Mouse (Mus musculus): ENCODE data around the gene Ahcy. TPM values are rescaled to one million over a fixed set of nuclear protein-coding genes. Genes with fewer than 3 reads are reported as not detected.
"Not testable (repeated sequence)": the region's sequence is repeated elsewhere in the genome, so short reads cannot be mapped to it uniquely, and the experiment has no call there.

The Ahcy gene
- total and polyA plus RNA-seq, 2 experiments from 2014 or later, result 18.7 to 52.2 TPM

DNA sequence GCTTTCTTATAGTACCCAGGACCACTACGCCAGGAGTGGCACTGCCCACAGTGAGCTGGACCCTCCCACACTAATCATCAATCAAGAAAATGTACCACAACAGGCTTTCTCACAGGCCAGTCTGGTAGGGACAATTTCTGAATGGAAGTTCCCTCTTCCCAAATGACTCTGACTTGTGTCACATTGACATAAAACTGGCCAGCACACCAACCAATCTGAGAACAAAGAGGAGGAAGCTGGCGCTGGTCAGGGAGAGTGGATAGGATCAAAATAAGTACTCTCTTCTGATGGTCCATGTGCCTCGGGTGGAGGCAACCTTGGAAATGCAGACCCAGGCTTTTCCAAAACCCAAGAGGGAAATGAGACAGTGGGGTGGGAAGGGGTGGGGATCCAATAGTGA is 29.8 kb downstream of the Ahcy start:
- no peak for ATAC-seq (ENCODE audit: insufficient read depth, low read depth)
- no peak for DNase-seq (ENCODE audit: low spot score)
- Histone ChIP-seq H3K27me3 (ENCODE audit: control insufficient read depth, insufficient read depth, low read length) (no peaks in the 10 kb centered on the region), H3K36me3 (replicated peaks; ENCODE audit: control insufficient read depth, insufficient read depth, low read length) (no peaks in the 10 kb centered on the region), H3K4me1 (ENCODE audit: control insufficient read depth, insufficient read depth) (no peaks in the 10 kb centered on the region), H3K4me3 (ENCODE audit: low read depth, low read length) (no peak overlapping the region), H3K9me3 (replicated peaks; ENCODE audit: control insufficient read depth, low read length) (no peaks in the 10 kb centered on the region), H3K27ac (ENCODE audit: low read depth) (no peak overlapping the region), H3K4me2 (ENCODE audit: low read depth, low read length) (no peak overlapping the region), H3K9ac (replicated peaks; ENCODE audit: low read depth, low read length) (no peak overlapping the region)
- 50% methylated on average over 3 of the region's 3 CpGs for WGBS
- TF ChIP-seq EP300 (IDR thresholded peaks at IDR 0.05; ENCODE audit: low read depth), result no peak
- TF ChIP-seq CTCF (IDR thresholded peaks at IDR 0.05; ENCODE audit: low read depth), result no peak

DNA sequence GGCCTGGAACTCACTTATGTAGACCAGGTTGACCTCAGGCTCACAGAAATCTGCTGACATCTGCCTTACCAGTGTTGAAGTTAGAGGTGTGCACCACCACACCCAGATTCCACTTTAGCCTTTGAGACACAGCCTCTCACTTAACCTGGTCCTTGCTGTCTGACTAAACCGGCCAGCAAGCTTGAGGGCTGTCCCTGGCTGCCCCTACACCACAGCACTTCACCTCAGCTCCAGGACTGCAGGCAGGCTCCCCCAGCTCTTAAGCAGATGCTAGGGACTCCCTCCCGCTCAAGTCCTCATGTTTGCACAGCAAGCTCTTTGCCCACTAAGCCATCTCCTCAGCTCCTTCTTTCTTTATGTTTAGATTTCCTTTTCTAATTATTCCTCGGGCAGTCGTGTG is 34.3 kb downstream of the Ahcy start:
- TF ChIP-seq CTCF (IDR thresholded peaks at IDR 0.05; ENCODE audit: low read depth) (no peak), EP300 (IDR thresholded peaks at IDR 0.05; ENCODE audit: low read depth) (no peak)
- Histone ChIP-seq H3K4me2 (ENCODE audit: low read depth, low read length) (no peak overlapping the region), H3K9ac (replicated peaks; ENCODE audit: low read depth, low read length) (no peak overlapping the region), H3K36me3 (replicated peaks; ENCODE audit: control insufficient read depth, insufficient read depth, low read length) (no peaks in the 10 kb centered on the region), H3K27ac (ENCODE audit: low read depth) (no peak overlapping the region), H3K4me3 (ENCODE audit: low read depth, low read length) (no peak overlapping the region), H3K27me3 (ENCODE audit: control insufficient read depth, insufficient read depth, low read length) (no peaks in the 10 kb centered on the region), H3K4me1 (ENCODE audit: control insufficient read depth, insufficient read depth) (no peaks in the 10 kb centered on the region), H3K9me3 (replicated peaks; ENCODE audit: control insufficient read depth, low read length) (no peaks in the 10 kb centered on the region)
- WGBS, result 70% methylated on average over 4 of the region's 4 CpGs
- DNase-seq (ENCODE audit: low spot score), result no peak
- no peak for ATAC-seq (ENCODE audit: insufficient read depth, low read depth)

DNA sequence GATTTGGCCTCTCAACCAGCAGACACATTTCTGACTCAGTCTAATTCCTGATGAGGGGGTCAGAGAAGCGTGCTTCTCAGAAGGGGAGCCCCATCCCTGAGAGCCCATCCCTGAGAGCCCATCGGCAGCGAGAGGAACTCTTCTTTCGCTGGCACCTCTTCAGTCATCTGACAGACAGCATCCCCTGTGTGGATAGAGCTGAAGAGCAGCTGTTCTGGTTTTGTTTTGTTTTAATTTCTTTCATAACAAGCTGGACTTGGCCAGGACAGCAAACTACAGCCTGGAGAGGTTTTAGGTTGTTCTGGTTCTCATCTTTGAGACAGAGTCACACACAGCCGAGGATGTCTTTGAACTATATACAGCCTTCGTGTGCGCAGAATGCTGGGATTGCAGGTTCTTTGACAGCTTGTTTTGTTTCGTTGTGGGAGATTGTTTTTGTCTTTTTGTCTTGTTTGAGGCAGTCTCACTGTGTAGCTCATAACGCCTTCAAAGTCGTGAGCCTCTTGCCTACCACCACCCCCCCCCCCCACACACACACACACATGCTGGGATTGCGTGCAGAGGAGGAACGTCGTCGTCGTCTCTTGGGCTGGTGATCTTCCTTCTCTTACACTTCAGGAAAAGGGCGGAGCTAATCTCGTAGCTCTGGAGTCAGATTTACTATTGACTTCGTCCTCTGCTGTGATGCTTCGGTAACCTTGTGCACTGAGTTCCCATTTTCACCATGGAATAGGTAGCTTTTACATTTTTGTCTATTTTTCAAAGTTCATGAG is 41.2 kb downstream of the Ahcy start:
- no peaks in the 10 kb centered on the region for H3K4me1 ChIP-seq (ENCODE audit: control insufficient read depth, insufficient read depth)
- no peak overlapping the region for H3K9ac ChIP-seq (replicated peaks; ENCODE audit: low read depth, low read length)
- DNase-seq (ENCODE audit: low spot score) (no peak), ATAC-seq (ENCODE audit: insufficient read depth, low read depth) (no peak)
- H3K9me3 ChIP-seq (replicated peaks; ENCODE audit: control insufficient read depth, low read length), result no peaks in the 10 kb centered on the region
- H3K27ac ChIP-seq (ENCODE audit: low read depth), result no peak overlapping the region
- no peak overlapping the region for H3K4me2 ChIP-seq (ENCODE audit: low read depth, low read length)
- H3K4me3 ChIP-seq (ENCODE audit: low read depth, low read length), result no peak overlapping the region
- TF ChIP-seq EP300 (IDR thresholded peaks at IDR 0.05; ENCODE audit: low read depth) (no peak), CTCF (IDR thresholded peaks at IDR 0.05; ENCODE audit: low read depth) (no peak)
- H3K27me3 ChIP-seq (ENCODE audit: control insufficient read depth, insufficient read depth, low read length), result no peaks in the 10 kb centered on the region
- H3K36me3 ChIP-seq (replicated peaks; ENCODE audit: control insufficient read depth, insufficient read depth, low read length), result no peaks in the 10 kb centered on the region
- 37% methylated on average over 19 of the region's 19 CpGs for WGBS

DNA sequence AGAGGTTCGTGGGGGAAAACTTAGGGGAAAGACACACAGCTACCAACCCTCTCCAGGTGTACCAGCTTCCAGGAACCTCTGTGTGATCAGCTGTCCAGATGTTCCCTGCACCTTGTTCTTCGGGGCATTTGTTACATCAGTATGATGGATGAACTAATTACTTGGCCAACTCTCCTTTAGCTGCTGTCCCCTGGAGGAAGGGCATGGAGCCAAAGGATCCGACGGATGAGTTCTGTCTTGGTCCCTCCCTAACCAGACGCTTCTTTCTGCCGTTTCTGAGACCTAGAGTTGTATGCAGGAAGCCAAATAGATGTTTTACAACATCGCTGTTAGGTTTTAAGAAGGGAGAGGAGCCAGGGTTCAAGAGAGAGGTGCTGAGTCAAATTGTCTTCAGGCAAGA is 43.5 kb downstream of the Ahcy start:
- DNase-seq (ENCODE audit: low spot score), result no peak
- Histone ChIP-seq H3K27me3 (ENCODE audit: control insufficient read depth, insufficient read depth, low read length) (no peaks in the 10 kb centered on the region), H3K4me2 (ENCODE audit: low read depth, low read length) (no peak overlapping the region), H3K9me3 (replicated peaks; ENCODE audit: control insufficient read depth, low read length) (no peaks in the 10 kb centered on the region), H3K4me3 (ENCODE audit: low read depth, low read length) (no peak overlapping the region), H3K36me3 (replicated peaks; ENCODE audit: control insufficient read depth, insufficient read depth, low read length) (no peaks in the 10 kb centered on the region), H3K4me1 (ENCODE audit: control insufficient read depth, insufficient read depth) (no peaks in the 10 kb centered on the region), H3K9ac (replicated peaks; ENCODE audit: low read depth, low read length) (no peak overlapping the region), H3K27ac (ENCODE audit: low read depth) (no peak overlapping the region)
- no peak for ATAC-seq (ENCODE audit: insufficient read depth, low read depth)
- 54% methylated on average over 7 of the region's 7 CpGs for WGBS
- TF ChIP-seq EP300 (IDR thresholded peaks at IDR 0.05; ENCODE audit: low read depth) (no peak), CTCF (IDR thresholded peaks at IDR 0.05; ENCODE audit: low read depth) (no peak)

DNA sequence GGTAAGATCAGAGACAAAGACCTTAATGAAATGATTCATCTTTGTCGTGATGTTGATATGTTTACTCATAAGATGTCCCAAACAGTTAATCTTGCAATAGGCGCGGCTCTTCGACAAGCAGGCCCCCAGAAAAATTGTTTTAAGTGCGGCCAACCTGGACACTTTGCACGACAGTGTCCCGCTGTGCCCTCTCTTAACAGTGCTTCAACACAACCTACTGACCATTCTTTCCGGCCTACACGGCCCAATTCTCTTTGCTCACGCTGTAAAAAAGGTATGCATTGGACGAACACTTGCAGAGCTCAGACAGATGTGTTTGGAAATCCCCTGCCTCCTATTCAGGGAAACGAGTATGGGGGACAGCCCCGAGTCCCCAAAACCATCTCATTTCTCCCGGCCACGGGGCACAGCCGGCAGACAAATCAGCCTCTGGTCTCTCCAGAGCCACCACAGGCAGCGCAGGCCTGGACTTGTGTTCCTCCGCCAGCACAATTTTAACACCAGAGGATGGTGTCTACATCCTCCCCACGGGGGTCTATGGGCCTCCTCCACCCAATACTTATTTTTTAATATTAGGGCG is 54.0 kb downstream of the Ahcy start:
- not testable (repeated sequence) for H3K9ac ChIP-seq (replicated peaks; ENCODE audit: low read depth, low read length); DNase-seq (ENCODE audit: low spot score); H3K9me3 ChIP-seq (replicated peaks; ENCODE audit: control insufficient read depth, low read length); H3K4me2 ChIP-seq (ENCODE audit: low read depth, low read length); H3K4me3 ChIP-seq (ENCODE audit: low read depth, low read length); H3K27ac ChIP-seq (ENCODE audit: low read depth); H3K36me3 ChIP-seq (replicated peaks; ENCODE audit: control insufficient read depth, insufficient read depth, low read length); H3K27me3 ChIP-seq (ENCODE audit: control insufficient read depth, insufficient read depth, low read length); H3K4me1 ChIP-seq (ENCODE audit: control insufficient read depth, insufficient read depth); ATAC-seq (ENCODE audit: insufficient read depth, low read depth)
- WGBS, result 58% methylated on average over 20 of the region's 20 CpGs
